Mouse (Mus musculus) cerebellum, adult 2 months (tissue): ENCODE results near the gene Crb2.
A peak's percentile ranks its signal among the peaks of the same experiment; 100 is the strongest.

ENCODE experiments used
- CTCF ChIP-seq: fragments of 200-500 bp; IDR thresholded peaks from 2 replicates; pipeline ENCODE4 v1.5.1; 2011; ENCODE audit warnings: low read depth, mild to moderate bottlenecking, control low read depth, low read length, moderate library complexity, borderline replicate concordance; ENCODE audit not compliant: insufficient read depth
- POLR2A ChIP-seq: fragments of 200-500 bp; IDR thresholded peaks from 2 replicates; pipeline ENCODE4 v1.6.1; 2011; ENCODE audit warnings: low read length, control low read depth, borderline replicate concordance; ENCODE audit not compliant: insufficient read depth

- TF ChIP-seq POLR2A = no peak
- TF ChIP-seq CTCF = peak; percentile 93
These were observed 39.6 kb downstream of the Crb2 start for GRCm38 (mm10) chr2:37815676-37816075.
